Mouse (Mus musculus) limb, embryonic 14.5 days (tissue): ENCODE data around the gene Gdf9. TPM values are rescaled to one million over a fixed set of nuclear protein-coding genes. Genes with fewer than 3 reads are reported as not detected.

Source experiments
- ATAC-seq: fragments of 200-750 bp; cut with Nextera tagmentation; 2 replicates; pipeline ENCODE4 v1.8.0; 2017; ENCODE audit warnings: low read depth, moderate number of reproducible peaks, moderate TSS enrichment; ENCODE audit not compliant: low FRiP score
- DNase-seq: peaks from one replicate; pipeline ENCODE4 v3.0.0-alpha.2; 2015; ENCODE audit warnings: low spot score
- H3K27ac ChIP-seq: fragments of 300-500 bp; sonication (generic); replicated peaks from 2 replicates; pipeline ENCODE4 v1.5.1; 2014; ENCODE audit warnings: low read depth, mild to moderate bottlenecking, low read length, moderate library complexity, mixed read lengths
- H3K27me3 ChIP-seq: fragments of 300-500 bp; sonication (generic); 2 replicates; pipeline ENCODE4 v1.6.1; 2014; ENCODE audit warnings: low read length, mixed read lengths; ENCODE audit not compliant: control insufficient read depth, insufficient read depth
- H3K36me3 ChIP-seq: fragments of 300-500 bp; sonication (generic); 2 replicates; pipeline ENCODE4 v1.6.1; 2014; ENCODE audit warnings: mild to moderate bottlenecking, low read length, moderate library complexity, mixed read lengths; ENCODE audit not compliant: control insufficient read depth, insufficient read depth
- H3K4me1 ChIP-seq: fragments of 300-500 bp; sonication (generic); 2 replicates; pipeline ENCODE4 v1.6.1; 2014; ENCODE audit warnings: antibody characterized with exemption, low read length, mixed read lengths; ENCODE audit not compliant: control insufficient read depth, insufficient read depth
- H3K4me2 ChIP-seq: fragments of 300-500 bp; sonication (generic); replicated peaks from 2 replicates; pipeline ENCODE4 v1.6.1; 2014; ENCODE audit warnings: low read depth, mild to moderate bottlenecking, low read length, moderate library complexity; ENCODE audit not compliant: severe bottlenecking
- H3K4me3 ChIP-seq: fragments of 300-500 bp; sonication (generic); replicated peaks from 2 replicates; pipeline ENCODE4 v1.5.1; 2014; ENCODE audit warnings: low read length
- H3K9ac ChIP-seq: fragments of 300-500 bp; sonication (generic); 2 replicates; pipeline ENCODE4 v1.6.1; 2014; ENCODE audit warnings: mild to moderate bottlenecking, low read depth, low read length, moderate library complexity; ENCODE audit not compliant: severe bottlenecking
- H3K9me3 ChIP-seq: fragments of 300-500 bp; sonication (generic); 2 replicates; pipeline ENCODE4 v1.6.1; 2016; ENCODE audit warnings: low read length; ENCODE audit not compliant: control insufficient read depth
- POLR2A ChIP-seq: fragments of 200-500 bp; IDR thresholded peaks from 2 replicates; pipeline ENCODE4 v1.8.0; 2012; ENCODE audit warnings: inconsistent platforms, mild to moderate bottlenecking, moderate library complexity, borderline replicate concordance; ENCODE audit not compliant: insufficient read depth, insufficient read length; ENCODE audit errors: extremely low read depth
- WGBS: fragments of 180-500 bp; shearing (Covaris S2); extraction: QIAGEN DNeasy Blood & Tissue Kit; methylation state at CpG from one replicate; pipeline ENCODE4 v1.1.7; 2014; 5-methylcytosine and 5-hydroxymethylcytosine counted together
- polyA plus RNA-seq, 2 experiments: library from polyadenylated mRNA; depleted of rRNA in 1 of 2; stranded (reverse) in 1 of 2; unstranded in 1 of 2; fragments of >200 nt; fragmentation: Nextera tagmentation in 1 of 2; extraction: Ambion mirVana in 1 of 2; gene quantifications; 2 replicates each; pipeline versions ENCODE4 v1.2.1 to v1.2.3; 2012 to 2014

Gdf9 gene
- polyA plus RNA-seq, 2 experiments = 1.8 to 2.6 TPM

GRCm38 (mm10) chr11:53427993-53428715 lies 2.7 kb upstream of the Gdf9 start:
- Histone ChIP-seq H3K4me2 (no peak overlapping the region), H3K4me1 (peaks cover 9% of the 10 kb centered on the region), H3K9ac (no peak overlapping the region), H3K27me3 (no peaks in the 10 kb centered on the region), H3K4me3 (no peak overlapping the region), H3K36me3 (peaks cover 16% of the 10 kb centered on the region), H3K9me3 (no peaks in the 10 kb centered on the region), H3K27ac (no peak overlapping the region)
- no peak for TF ChIP-seq POLR2A
- ATAC-seq (no peak), DNase-seq (no peak)
- 93% methylated on average over 3 of the region's 3 CpGs for whole genome bisulfite sequencing

GRCm38 (mm10) chr11:53428716-53429057 lies 2.1 kb upstream of the Gdf9 start:
- Histone ChIP-seq H3K27ac (no peak overlapping the region), H3K4me3 (no peak overlapping the region), H3K36me3 (peaks cover 16% of the 10 kb centered on the region), H3K9me3 (no peaks in the 10 kb centered on the region), H3K4me2 (no peak overlapping the region), H3K4me1 (peaks cover 9% of the 10 kb centered on the region), H3K9ac (no peak overlapping the region), H3K27me3 (no peaks in the 10 kb centered on the region)
- ATAC-seq (no peak), DNase-seq (no peak)
- WGBS = 98% methylated on average over 5 of the region's 5 CpGs
- no peak for TF ChIP-seq POLR2A

DNA sequence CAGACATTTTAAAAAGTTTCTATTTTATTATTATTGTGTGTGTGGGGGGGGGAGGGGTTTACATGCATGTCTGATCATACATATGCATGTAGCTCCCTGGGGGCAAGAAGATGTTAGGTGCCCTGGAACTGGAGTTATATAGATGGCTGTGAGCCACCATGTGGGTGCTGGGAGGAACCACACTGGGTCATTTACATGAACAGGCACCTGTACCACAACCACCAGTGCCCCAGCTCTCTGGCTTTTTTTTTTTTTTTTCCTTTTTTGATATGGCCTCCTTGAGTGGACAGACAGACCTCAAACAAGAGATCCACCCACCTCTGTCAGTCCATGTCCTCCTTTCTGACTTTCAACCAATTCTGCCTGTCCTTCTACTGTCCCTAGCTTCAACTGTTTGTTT lies 1.6 kb upstream of the Gdf9 start:
- no peak for DNase-seq
- peaks cover 9% of the 10 kb centered on the region for H3K4me1 ChIP-seq
- no peaks in the 10 kb centered on the region for H3K27me3 ChIP-seq
- H3K9ac ChIP-seq = no peak overlapping the region
- no peaks in the 10 kb centered on the region for H3K9me3 ChIP-seq
- H3K27ac ChIP-seq = no peak overlapping the region
- ATAC-seq = no peak
- peak overlapping the region; percentile 76; the same call in 1 of the 2 replicates for H3K4me2 ChIP-seq
- no peak for TF ChIP-seq POLR2A
- no peak overlapping the region; the same call in 1 of the 2 replicates for H3K4me3 ChIP-seq
- H3K36me3 ChIP-seq = peaks cover 16% of the 10 kb centered on the region

DNA sequence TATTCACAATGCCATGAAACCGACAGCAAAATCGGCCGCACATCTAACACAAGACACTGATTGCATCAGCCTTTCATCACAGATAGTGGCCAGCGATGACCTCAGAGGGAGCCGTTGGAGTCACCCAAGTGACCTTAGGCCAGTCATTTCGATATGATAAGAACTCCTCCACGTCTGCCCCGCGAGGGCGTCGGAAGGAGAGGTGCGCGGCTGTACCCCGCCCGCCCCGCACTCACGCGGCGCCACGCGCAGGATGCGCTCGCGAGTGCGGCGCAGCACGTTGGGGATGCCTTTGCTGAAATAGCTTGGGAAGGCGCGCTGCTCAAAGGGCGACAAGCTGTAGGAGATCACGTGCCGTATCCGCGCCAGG lies 538 bp upstream of the Gdf9 start:
- no peaks in the 10 kb centered on the region for H3K9me3 ChIP-seq
- TF ChIP-seq POLR2A = no peak
- no peaks in the 10 kb centered on the region for H3K27me3 ChIP-seq
- under 1% methylated on average over 34 of the region's 34 CpGs for WGBS
- H3K4me3 ChIP-seq = peak overlapping the region; percentile 82
- peaks cover 9% of the 10 kb centered on the region for H3K4me1 ChIP-seq
- peak overlapping the region; percentile 67 for H3K27ac ChIP-seq
- peak overlapping the region; percentile 76 for H3K4me2 ChIP-seq
- peaks cover 16% of the 10 kb centered on the region for H3K36me3 ChIP-seq
- peak overlapping the region; percentile 81 for H3K9ac ChIP-seq
- ATAC-seq = peak; percentile 32
- DNase-seq = no peak

DNA sequence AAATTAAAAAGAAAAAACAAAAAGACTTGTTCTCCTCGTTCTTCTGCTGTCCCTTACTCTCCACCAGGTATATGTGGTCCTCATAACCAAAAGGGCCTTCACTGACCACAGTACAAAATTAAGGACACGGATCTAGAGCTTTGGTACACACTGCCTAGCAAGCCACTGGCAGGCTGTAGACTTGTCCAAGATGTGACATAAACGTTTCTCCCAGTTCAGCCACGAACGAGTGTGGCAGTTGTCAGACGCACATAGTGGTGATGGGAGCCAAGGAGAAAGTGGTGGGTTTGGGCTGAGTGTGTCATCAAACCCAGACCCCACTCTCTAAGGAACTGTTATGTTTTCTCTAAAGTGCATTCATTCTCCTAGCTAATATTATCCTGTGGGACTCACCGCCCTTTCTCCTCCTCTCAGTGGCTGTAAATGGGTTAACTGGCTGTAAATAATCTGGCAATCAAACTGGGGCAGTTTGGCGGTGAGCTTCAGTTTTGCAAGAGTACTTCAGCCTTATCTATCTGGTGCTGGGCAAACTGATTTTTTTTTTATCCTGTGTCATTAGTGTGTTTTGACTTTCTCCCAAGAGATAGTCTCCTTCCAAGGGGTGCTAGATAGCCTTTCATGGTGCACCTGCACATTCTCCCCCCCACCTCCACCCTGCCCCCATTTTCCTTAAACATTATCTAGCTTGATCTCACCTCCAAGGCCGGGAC lies 679 bp downstream of the Gdf9 start:
- Histone ChIP-seq H3K4me3 (peak overlapping the region; percentile 82), H3K4me1 (peaks cover 9% of the 10 kb centered on the region), H3K27ac (peak overlapping the region; percentile 67), H3K4me2 (peak overlapping the region; percentile 58), H3K36me3 (peaks cover 16% of the 10 kb centered on the region), H3K9me3 (no peaks in the 10 kb centered on the region), H3K9ac (peak overlapping the region; percentile 81), H3K27me3 (no peaks in the 10 kb centered on the region)
- 17% methylated on average over 9 of the region's 9 CpGs for WGBS
- ATAC-seq = peak; percentile 6
- TF ChIP-seq POLR2A = no peak
- DNase-seq = no peak
